16 mouse cellular contexts compared by ENCODE assay signal in the genomic region with DNA sequence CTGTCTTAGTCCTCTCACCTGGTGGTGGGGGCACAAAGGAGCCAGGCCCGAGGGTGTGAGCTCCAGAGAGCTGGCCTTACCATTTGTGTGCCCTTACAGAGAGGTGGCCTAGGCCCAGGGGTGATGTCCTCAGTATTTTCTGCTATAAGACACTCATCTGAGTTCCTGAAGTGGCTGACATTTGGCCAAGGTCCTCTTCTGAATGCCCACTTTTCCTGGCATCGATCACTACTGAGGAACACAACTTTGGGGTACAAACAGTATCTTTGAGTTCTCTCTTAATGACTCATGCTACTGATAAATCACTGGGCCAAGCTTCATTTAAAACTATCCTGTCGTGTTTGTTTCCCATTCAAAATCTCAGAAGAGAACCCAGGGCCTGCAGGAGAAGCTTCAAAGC. TPM values are rescaled to one million over a fixed set of nuclear protein-coding genes. Genes with fewer than 3 reads are reported as not detected.
"Had no signal": no experiment of that assay in that cellular context is flagged by ENCODE, and none has a peak within 500 bp of the region (broad histone marks: within the 10 kb centered on the region; RNA-seq: fewer than 3 reads in every experiment).

No protein-coding gene starts in this region.

- DNase-seq: left cerebral cortex, postnatal 4 days; liver; liver, embryonic 13.5 days; liver, postnatal 0 days; lung, adult 18-20 months; lung, adult 2 months; lung, embryonic 14.5 days; lung, postnatal 10 days; lung, postnatal 14 days; lung, postnatal 36 days; lung, postnatal 4 days; midbrain, embryonic 14.5 days had no signal

RNA-seq across cellular contexts. Expression of gene Cd80, which starts 37.2 kb away (rescaled TPM):
- total RNA-seq: megakaryocyte-erythroid progenitor cell, adult 5-6 weeks had no signal

RNA-seq across cellular contexts. Expression of gene Pla1a, which starts 59.6 kb away (rescaled TPM):
- total RNA-seq: megakaryocyte progenitor cell, adult 5-6 weeks; megakaryocyte-erythroid progenitor cell, adult 5-6 weeks; monocyte, adult 5-6 weeks had no signal
- polyA plus RNA-seq: macrophage had no signal
